Mouse (Mus musculus): ENCODE results near the gene Fam111a. TPM values are rescaled to one million over a fixed set of nuclear protein-coding genes. Genes with fewer than 3 reads are reported as not detected.
A peak's percentile ranks its signal among the peaks of the same experiment; 100 is the strongest.

Gene Fam111a
- total and polyA plus RNA-seq, 3 experiments = 47.6 to 103 (median 92.6) TPM

DNA sequence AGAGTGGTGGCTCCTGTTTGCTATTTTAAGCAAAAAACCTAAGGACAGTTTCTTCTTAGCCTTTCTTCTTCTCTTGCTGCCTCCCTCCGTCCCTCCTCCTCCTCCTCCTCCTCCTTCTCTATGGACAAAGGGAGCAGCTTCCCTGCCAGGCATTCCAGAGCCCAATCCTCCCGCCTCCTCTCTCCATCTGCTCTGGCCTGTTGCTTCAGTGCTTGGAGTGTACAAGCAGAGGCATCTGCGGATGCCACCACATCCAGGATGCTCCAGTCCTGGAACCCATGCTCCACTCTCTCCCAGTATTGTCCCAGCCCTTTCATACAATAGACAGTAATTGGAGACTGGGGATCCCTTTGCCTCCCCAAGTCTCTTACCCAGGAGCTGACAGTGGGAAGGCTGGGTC, 45.4 kb upstream of the Fam111a start:
- dilution Hi-C loops (cut with MboI; ENCODE audit: extremely low pct_ligation_motif_present, extremely low pct_unique_long_range_greater_than_20kb, low sequenced_read_pairs) (no loop called here), in situ Hi-C loops (cut with MboI; ENCODE audit: low pct_ligation_motif_present, low pct_unique_long_range_greater_than_20kb, low sequenced_read_pairs) (loop anchor here (5.0 kb wide), 1 partner anchor 38 kb away; the partner anchor contains the start of gene Mpeg1)
- Histone ChIP-seq H3K4me2 (ENCODE audit: insufficient read depth, low read depth, poor library complexity, severe bottlenecking) (peak overlapping the region; percentile 83), H3K27me3 (replicated peaks) (no peaks in the 10 kb centered on the region), H3K36me3 (replicated peaks in 1 of 2; ENCODE audit: control insufficient read depth in 1 of 2, insufficient read depth in 1 of 2, low read length in 1 of 2) (peaks cover 0 to 33% of the 10 kb centered on the region in 2 experiments), H3K27ac (ENCODE audit: insufficient read depth, low read depth) (no peak overlapping the region), H3K4me3 (replicated peaks in 1 of 3; ENCODE audit: low read depth in 2 of 3, low read length in 2 of 3, poor library complexity in 1 of 3) (peak overlapping the region; percentile 73 to 99 (median 96)), H3K79me2 (replicated peaks; ENCODE audit: control insufficient read depth, extremely low read depth, insufficient read depth, poor library complexity, severe bottlenecking) (peaks cover 18% of the 10 kb centered on the region), H3K9ac (ENCODE audit: insufficient read depth, low read depth) (peak overlapping the region; percentile 80), H3K4me1 (ENCODE audit: control insufficient read depth in 1 of 2, insufficient read depth in 2 of 2) (peaks cover 7 to 46% of the 10 kb centered on the region in 2 experiments), H3K9me3 (replicated peaks; ENCODE audit: low read length) (no peaks in the 10 kb centered on the region)
- TF ChIP-seq BHLHE40 (IDR thresholded peaks at IDR 0.05; ENCODE audit: low read depth, low read length) (no peak), SIN3A (IDR thresholded peaks at IDR 0.05; ENCODE audit: low read length) (no peak), TCF12 (IDR thresholded peaks at IDR 0.05; ENCODE audit: low read depth, low read length) (no peak), HCFC1 (IDR thresholded peaks at IDR 0.05; ENCODE audit: low read depth, low read length) (no peak), USF2 (conservative IDR thresholded peaks at IDR 0.05; ENCODE audit: low read depth, low read length) (no peak), ZKSCAN1 (IDR thresholded peaks at IDR 0.05; ENCODE audit: borderline replicate concordance, low read depth, low read length) (no peak), PAX5 (IDR thresholded peaks at IDR 0.05; ENCODE audit: low read length) (no peak), MAFK (IDR thresholded peaks at IDR 0.05; ENCODE audit: insufficient replicate concordance, low read length) (no peak), IRF4 (IDR thresholded peaks at IDR 0.05; ENCODE audit: low read depth, low read length) (no peak)
- no peak for DNase-seq (ENCODE audit: extremely low read depth)

DNA sequence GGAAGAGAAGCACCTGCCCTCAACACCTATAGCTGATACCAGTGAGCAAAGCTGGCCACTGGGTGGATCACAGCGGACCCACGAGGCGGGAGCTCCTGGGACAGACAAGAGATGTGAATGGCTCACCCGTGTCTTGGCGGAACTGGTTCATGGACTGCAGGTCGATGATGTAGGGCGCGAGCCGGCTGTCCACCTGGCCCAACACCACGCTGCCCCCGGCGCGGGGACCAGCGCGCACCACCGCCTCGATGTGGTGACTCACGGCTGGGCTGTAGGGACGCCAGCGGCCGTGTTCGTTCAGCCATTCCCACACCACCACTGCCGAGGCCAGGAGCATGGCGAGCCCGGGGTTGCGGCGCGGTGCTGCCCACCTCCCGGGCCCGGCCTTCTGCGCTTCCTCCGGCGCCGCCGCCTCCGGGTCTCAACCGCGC, 44.6 kb upstream of the Fam111a start:
- dilution Hi-C loops (cut with MboI; ENCODE audit: extremely low pct_ligation_motif_present, extremely low pct_unique_long_range_greater_than_20kb, low sequenced_read_pairs) (no loop called here), in situ Hi-C loops (cut with MboI; ENCODE audit: low pct_ligation_motif_present, low pct_unique_long_range_greater_than_20kb, low sequenced_read_pairs) (loop anchor here (5.0 kb wide), 1 partner anchor 39 kb away; the partner anchor contains the start of gene Mpeg1)
- H3K27ac ChIP-seq (ENCODE audit: insufficient read depth, low read depth) = peak overlapping the region; percentile 71

More for the DNA sequence above, 44.6 kb upstream of the Fam111a start:
- peaks cover 6 to 38% of the 10 kb centered on the region in 2 experiments for H3K4me1 ChIP-seq (ENCODE audit: control insufficient read depth in 1 of 2, insufficient read depth in 2 of 2)
- H3K4me2 ChIP-seq (ENCODE audit: insufficient read depth, low read depth, poor library complexity, severe bottlenecking) = peak overlapping the region; percentile 83
- DNase-seq (ENCODE audit: extremely low read depth) = no peak
- TF ChIP-seq ETS1 (conservative IDR thresholded peaks at IDR 0.05; ENCODE audit: low read depth, low read length) = no peak
- no peak; the same call in 1 of the 2 replicates for TF ChIP-seq SMC3 (IDR thresholded peaks at IDR 0.05; ENCODE audit: low read depth, low read length)
- no peak for TF ChIP-seq E2F4 (IDR thresholded peaks at IDR 0.05; ENCODE audit: insufficient replicate concordance, low read depth, low read length)
- TF ChIP-seq HCFC1 (IDR thresholded peaks at IDR 0.05; ENCODE audit: low read depth, low read length) = no peak
- TF ChIP-seq TCF12 (IDR thresholded peaks at IDR 0.05; ENCODE audit: low read depth, low read length) = no peak
- TF ChIP-seq NELFE (IDR thresholded peaks at IDR 0.05; ENCODE audit: low read depth, low read length) = no peak
- 0 out of 2 replicates have a peak, but pooled peaks have one; percentile 36 for TF ChIP-seq MAX (IDR thresholded peaks at IDR 0.05; ENCODE audit: low read length)
- no peak for TF ChIP-seq MAFK (IDR thresholded peaks at IDR 0.05; ENCODE audit: insufficient replicate concordance, low read length)
- TF ChIP-seq ZMIZ1 (IDR thresholded peaks at IDR 0.05; ENCODE audit: low read depth, low read length) = 0 out of 2 replicates have a peak, but pooled peaks have one; percentile 20
- TF ChIP-seq ZKSCAN1 (IDR thresholded peaks at IDR 0.05; ENCODE audit: borderline replicate concordance, low read depth, low read length) = no peak
- peak; percentile 45; the same call in 1 of the 2 replicates for TF ChIP-seq SIN3A (IDR thresholded peaks at IDR 0.05; ENCODE audit: low read length)
- TF ChIP-seq MAZ (IDR thresholded peaks at IDR 0.05; ENCODE audit: low read depth, low read length) = no peak
- TF ChIP-seq ZC3H11A (IDR thresholded peaks at IDR 0.05; ENCODE audit: low read depth, low read length) = no peak
- no peak for TF ChIP-seq CHD1 (IDR thresholded peaks at IDR 0.05; ENCODE audit: low read depth, low read length)
- no peak for TF ChIP-seq USF2 (conservative IDR thresholded peaks at IDR 0.05; ENCODE audit: low read depth, low read length)
- H3K9ac ChIP-seq (ENCODE audit: insufficient read depth, low read depth) = peak overlapping the region; percentile 80
- peak overlapping the region; percentile 73 to 99 (median 96) for H3K4me3 ChIP-seq (replicated peaks in 1 of 3; ENCODE audit: low read depth in 2 of 3, low read length in 2 of 3, poor library complexity in 1 of 3)
- no peaks in the 10 kb centered on the region for H3K27me3 ChIP-seq (replicated peaks)
- H3K79me2 ChIP-seq (replicated peaks; ENCODE audit: control insufficient read depth, extremely low read depth, insufficient read depth, poor library complexity, severe bottlenecking) = peaks cover 18% of the 10 kb centered on the region
- H3K9me3 ChIP-seq (replicated peaks; ENCODE audit: low read length) = no peaks in the 10 kb centered on the region
- peaks cover 0 to 26% of the 10 kb centered on the region in 2 experiments for H3K36me3 ChIP-seq (replicated peaks in 1 of 2; ENCODE audit: control insufficient read depth in 1 of 2, insufficient read depth in 1 of 2, low read length in 1 of 2)
